ENCODE assay signal across 23 mouse cellular contexts in the genomic region with DNA sequence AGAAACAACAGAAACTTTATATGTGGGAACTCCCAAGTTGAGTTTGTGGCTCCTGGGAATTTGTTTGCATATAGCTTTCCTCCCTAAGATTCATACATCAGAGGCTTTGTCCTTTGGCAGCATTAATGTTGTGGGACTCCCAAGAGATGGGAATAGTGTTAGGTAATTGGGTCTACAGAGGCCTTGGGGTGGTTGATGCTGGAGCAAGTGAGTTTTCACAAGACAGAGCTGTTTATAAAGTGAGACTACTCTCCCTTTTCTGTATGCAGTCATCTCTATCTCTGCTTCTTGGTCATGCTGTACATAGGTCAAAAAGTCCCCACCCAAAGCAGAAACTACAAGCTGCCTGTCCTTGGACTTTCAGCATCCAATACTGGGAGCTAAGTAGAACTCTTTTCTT. TPM values are rescaled to one million over a fixed set of nuclear protein-coding genes. Genes with fewer than 3 reads are reported as not detected.
"Had no signal": no experiment of that assay in that cellular context is flagged by ENCODE, and none has a peak within 500 bp of the region (broad histone marks: within the 10 kb centered on the region; RNA-seq: fewer than 3 reads in every experiment).

No protein-coding gene starts in this region.

- H3K9ac ChIP-seq: neural tube, embryonic 13.5 days; neural tube, embryonic 15.5 days; stomach, embryonic 15.5 days had no signal

- H3K27ac ChIP-seq: neural tube, embryonic 13.5 days; neural tube, embryonic 15.5 days; stomach, embryonic 15.5 days; stomach, postnatal 0 days had no signal

- H3K4me1 ChIP-seq: neural tube, embryonic 13.5 days; neural tube, embryonic 15.5 days; stomach, embryonic 15.5 days had no signal

- H3K9me3 ChIP-seq: neural tube, embryonic 13.5 days; neural tube, embryonic 15.5 days; stomach, embryonic 15.5 days had no signal

- H3K4me3 ChIP-seq: neural tube, embryonic 13.5 days; neural tube, embryonic 15.5 days; stomach, embryonic 15.5 days had no signal

- H3K27me3 ChIP-seq: neural tube, embryonic 13.5 days; neural tube, embryonic 15.5 days; stomach, embryonic 15.5 days had no signal

- H3K4me2 ChIP-seq: neural tube, embryonic 13.5 days; neural tube, embryonic 15.5 days; stomach, embryonic 15.5 days had no signal

- H3K36me3 ChIP-seq: neural tube, embryonic 13.5 days; neural tube, embryonic 15.5 days; stomach, embryonic 15.5 days had no signal

- DNase-seq: retina, postnatal 1 day; right cerebral cortex, adult 18-20 months; right cerebral cortex, postnatal 14 days; right cerebral cortex, postnatal 25 days; right cerebral cortex, postnatal 4 days; spleen, adult 18-20 months; thymus, adult 18-20 months; thymus, adult 2 months; thymus, postnatal 14 days; thymus, postnatal 25 days; thymus, postnatal 36 days; thymus, postnatal 4 days had no signal

RNA-seq across cellular contexts. Expression of gene Igbp1b, which starts 59.4 kb away (rescaled TPM):
- polyA plus RNA-seq: neural tube, embryonic 13.5 days; neural tube, embryonic 14.5 days; neural tube, embryonic 15.5 days; small intestine, adult 2 months; spleen, adult 2 months; stomach, embryonic 14.5 days; stomach, embryonic 15.5 days; stomach, embryonic 16.5 days; stomach, postnatal 0 days; thymus, adult 2 months; thymus, postnatal 0 days; urinary bladder, adult 2 months had no signal
